8 mouse cellular contexts compared by ENCODE assay signal in genomic region chr19:46962171-46962772, GRCm38 (mm10). TPM values are rescaled to one million over a fixed set of nuclear protein-coding genes. Genes with fewer than 3 reads are reported as not detected.
DNase-seq lines count a peak whose midpoint lies in the region; ATAC-seq and TF ChIP-seq lines count a peak whose summit lies in the region.

No protein-coding gene starts in this region.

- peak overlapping the region; percentile 95 for H3K27ac ChIP-seq in forebrain, embryonic 10.5 days
- peak overlapping the region; percentile 97 for H3K27ac ChIP-seq in heart, embryonic 16.5 days (ENCODE audit: low read length)
- peak overlapping the region; percentile 98 for H3K27ac ChIP-seq in liver, postnatal 0 days (ENCODE audit: low read depth)
- peak overlapping the region; percentile 100 for H3K27ac ChIP-seq in neural tube, embryonic 13.5 days (replicated peaks)
- peak overlapping the region; percentile 96 for H3K27ac ChIP-seq in testis, adult 2 months (ENCODE audit: control insufficient read depth, insufficient read depth, low read depth, low read length)

- H3K36me3 ChIP-seq in E14TG2a.4 (ENCODE audit: insufficient read depth, low read length) = peaks cover 17% of the 10 kb centered on the region
- no peaks in the 10 kb centered on the region for H3K36me3 ChIP-seq in forebrain, embryonic 10.5 days (replicated peaks)
- H3K36me3 ChIP-seq in heart, embryonic 16.5 days (ENCODE audit: control insufficient read depth, insufficient read depth) = no peaks in the 10 kb centered on the region
- no peaks in the 10 kb centered on the region; the same call in 1 of the 2 replicates for H3K36me3 ChIP-seq in liver, postnatal 0 days (replicated peaks; ENCODE audit: insufficient read depth, low read length)
- H3K36me3 ChIP-seq in neural tube, embryonic 13.5 days = no peaks in the 10 kb centered on the region
- peaks cover 2% of the 10 kb centered on the region for H3K36me3 ChIP-seq in testis, adult 2 months (ENCODE audit: control insufficient read depth, insufficient read depth, low read length)

- peak overlapping the region; percentile 97 for H3K9ac ChIP-seq in heart, embryonic 16.5 days (ENCODE audit: low read length)
- H3K9ac ChIP-seq in liver, postnatal 0 days (replicated peaks) = peak overlapping the region; percentile 98
- H3K9ac ChIP-seq in neural tube, embryonic 13.5 days = peak overlapping the region; percentile 95

- peak; percentile 53 for DNase-seq in c-Kit-positive CD71-negative TER-119-negative erythroid progenitor cells, embryonic 14.5 days (ENCODE audit: low read depth)
- peak; percentile 78 for DNase-seq in forebrain, embryonic 10.5 days (ENCODE audit: extremely low spot score, low spot score)
- peak; percentile 89 for DNase-seq in kidney, postnatal 14 days
- peak; percentile 91 for DNase-seq in liver, postnatal 0 days

- 0 out of 2 replicates have a peak, but pooled peaks have one; percentile 14 for TF ChIP-seq EP300 in liver, postnatal 0 days (IDR thresholded peaks at IDR 0.05; ENCODE audit: low read depth)

- under 1% methylated on average over 54 of the region's 54 CpGs for WGBS in forebrain, embryonic 10.5 days
- 0% methylated on average over 31 of the region's 54 CpGs for WGBS in heart, embryonic 16.5 days
- 1% methylated on average over 20 of the region's 54 CpGs for WGBS in liver, postnatal 0 days (ENCODE audit: insufficient replicate concordance)
- WGBS in neural tube, embryonic 13.5 days = 0% methylated on average over 18 of the region's 54 CpGs

- ATAC-seq in heart, embryonic 16.5 days (replicated peaks; ENCODE audit: extremely low read depth, insufficient read depth, low FRiP score) = peak; percentile 90
- peak; percentile 96 for ATAC-seq in liver, postnatal 0 days
- ATAC-seq in neural tube, embryonic 13.5 days (ENCODE audit: low read depth) = peak; percentile 91

- H3K4me3 ChIP-seq in E14TG2a.4 (replicated peaks; ENCODE audit: low read length) = peak overlapping the region; percentile 95
- peak overlapping the region; percentile 74 for H3K4me3 ChIP-seq in forebrain, embryonic 10.5 days
- peak overlapping the region; percentile 89 for H3K4me3 ChIP-seq in heart, embryonic 16.5 days (ENCODE audit: low read length)
- peak overlapping the region; percentile 70 for H3K4me3 ChIP-seq in liver, postnatal 0 days (ENCODE audit: low read depth, low read length)
- peak overlapping the region; percentile 76 for H3K4me3 ChIP-seq in neural tube, embryonic 13.5 days
- H3K4me3 ChIP-seq in testis, adult 2 months (ENCODE audit: control insufficient read depth, low read depth, low read length) = peak overlapping the region; percentile 95

- peak overlapping the region; percentile 75 for H3K4me2 ChIP-seq in heart, embryonic 16.5 days (ENCODE audit: low read depth, low read length)
- H3K4me2 ChIP-seq in liver, postnatal 0 days (ENCODE audit: low read depth, low read length) = peak overlapping the region; percentile 74
- peak overlapping the region; percentile 63 for H3K4me2 ChIP-seq in neural tube, embryonic 13.5 days

- peaks cover 46% of the 10 kb centered on the region for H3K4me1 ChIP-seq in E14TG2a.4 (replicated peaks; ENCODE audit: low read depth, low read length)
- H3K4me1 ChIP-seq in forebrain, embryonic 10.5 days = peaks cover 27% of the 10 kb centered on the region
- H3K4me1 ChIP-seq in heart, embryonic 16.5 days (ENCODE audit: control insufficient read depth, insufficient read depth, low read length) = peaks cover 35% of the 10 kb centered on the region
- peaks cover 42% of the 10 kb centered on the region for H3K4me1 ChIP-seq in liver, postnatal 0 days (ENCODE audit: insufficient read depth)
- H3K4me1 ChIP-seq in neural tube, embryonic 13.5 days (replicated peaks) = peaks cover 43% of the 10 kb centered on the region
- H3K4me1 ChIP-seq in testis, adult 2 months (ENCODE audit: control insufficient read depth, insufficient read depth, low read length) = no peaks in the 10 kb centered on the region

- H3K9me3 ChIP-seq in E14TG2a.4 (ENCODE audit: low read length) = no peaks in the 10 kb centered on the region
- no peaks in the 10 kb centered on the region for H3K9me3 ChIP-seq in forebrain, embryonic 10.5 days
- H3K9me3 ChIP-seq in heart, embryonic 16.5 days (replicated peaks; ENCODE audit: control insufficient read depth, low read length) = no peaks in the 10 kb centered on the region
- no peaks in the 10 kb centered on the region for H3K9me3 ChIP-seq in liver, postnatal 0 days (ENCODE audit: low read length)
- H3K9me3 ChIP-seq in neural tube, embryonic 13.5 days = no peaks in the 10 kb centered on the region

- H3K27me3 ChIP-seq in E14TG2a.4 (ENCODE audit: insufficient read depth, low read length) = no peaks in the 10 kb centered on the region
- H3K27me3 ChIP-seq in forebrain, embryonic 10.5 days (ENCODE audit: poor library complexity, severe bottlenecking) = peaks cover 7% of the 10 kb centered on the region; the same call in 1 of the 2 replicates
- H3K27me3 ChIP-seq in heart, embryonic 16.5 days (ENCODE audit: control insufficient read depth, insufficient read depth, low read length) = no peaks in the 10 kb centered on the region
- H3K27me3 ChIP-seq in liver, postnatal 0 days (ENCODE audit: insufficient read depth, low read length) = no peaks in the 10 kb centered on the region
- H3K27me3 ChIP-seq in neural tube, embryonic 13.5 days = no peaks in the 10 kb centered on the region
- H3K27me3 ChIP-seq in testis, adult 2 months (ENCODE audit: control insufficient read depth, insufficient read depth, low read length) = no peaks in the 10 kb centered on the region

- no peak for TF ChIP-seq CTCF in E14TG2a.4 (conservative IDR thresholded peaks at IDR 0.05; ENCODE audit: low read length)
- no peak for TF ChIP-seq CTCF in liver, postnatal 0 days (IDR thresholded peaks at IDR 0.05; ENCODE audit: low read depth)
- no peak for TF ChIP-seq CTCF in testis, adult 2 months (IDR thresholded peaks at IDR 0.05; ENCODE audit: control insufficient read depth, insufficient read depth, insufficient replicate concordance, low read depth, low read length)

- peak; percentile 12; the same call in 1 of the 2 replicates for TF ChIP-seq POLR2A in testis, adult 2 months (IDR thresholded peaks at IDR 0.05; ENCODE audit: control insufficient read depth, low read depth, low read length)

RNA-seq across cellular contexts. Expression of gene Ina, which starts 52.2 kb away (rescaled TPM):
- 9.1 and 15.8 TPM in 2 replicates for polyA plus RNA-seq in forebrain, embryonic 10.5 days (2016; fragmentation: Nextera tagmentation; extraction: Ambion mirVana)
- polyA plus RNA-seq in heart, embryonic 16.5 days (2015; fragmentation: Nextera tagmentation; extraction: Ambion mirVana) = 0.37 and 0.41 TPM in 2 replicates
- polyA plus RNA-seq in liver, postnatal 0 days (2015; fragmentation: Nextera tagmentation; extraction: Ambion mirVana) = not detected in 2 replicates
- polyA plus RNA-seq in neural tube, embryonic 13.5 days (2015; fragmentation: Nextera tagmentation; extraction: Ambion mirVana) = 680 and 687 TPM in 2 replicates
- 0.35 and 0.37 TPM in 2 replicates for polyA plus RNA-seq in testis, adult 2 months (2012; rRNA removed)

RNA-seq across cellular contexts. Expression of gene Nt5c2, which starts 52.7 kb away (rescaled TPM):
- 70.5 and 71.1 TPM in 2 replicates for polyA plus RNA-seq in forebrain, embryonic 10.5 days (2016; fragmentation: Nextera tagmentation; extraction: Ambion mirVana)
- polyA plus RNA-seq in heart, embryonic 16.5 days (2015; fragmentation: Nextera tagmentation; extraction: Ambion mirVana) = 136 and 142 TPM in 2 replicates
- 30.2 and 36.1 TPM in 2 replicates for polyA plus RNA-seq in liver, postnatal 0 days (2015; fragmentation: Nextera tagmentation; extraction: Ambion mirVana)
- 81.7 and 85.0 TPM in 2 replicates for polyA plus RNA-seq in neural tube, embryonic 13.5 days (2015; fragmentation: Nextera tagmentation; extraction: Ambion mirVana)
- polyA plus RNA-seq in testis, adult 2 months (2012; rRNA removed) = 38.0 and 38.6 TPM in 2 replicates

Comparison
In these comparisons a context has a peak if more than half of its experiments do, and no peak if none do; other contexts are left out.
1. Peak in every context shown above with its lines: DNase-seq, ATAC-seq, H3K4me3 ChIP-seq and H3K27ac ChIP-seq.
2. RNA of gene Ina, which starts 52.2 kb away (polyA plus RNA-seq): 680 to 687 TPM in neural tube, embryonic 13.5 days; 9.1 to 15.8 TPM in forebrain, embryonic 10.5 days, 0.37 to 0.41 TPM in heart, embryonic 16.5 days, 0.35 to 0.37 TPM in testis, adult 2 months and not detected in liver, postnatal 0 days; every median in the first group is over 10 times any median in the second.